Mouse (Mus musculus) common myeloid progenitor, adult 5-6 weeks (primary cell): ENCODE results near the gene Cep131. TPM values are rescaled to one million over a fixed set of nuclear protein-coding genes. Genes with fewer than 3 reads are reported as not detected.

Experiments
- ATAC-seq: replicated peaks from 2 replicates; pipeline ENCODE4 v1.8.0; 2016; ENCODE audit warnings: low read depth, mild to moderate bottlenecking, moderate TSS enrichment, inconsistent platforms; ENCODE audit not compliant: poor library complexity, severe bottlenecking
- total RNA-seq: library from RNA; stranded (forward); fragments of 200-1000, 187-1606 nt; gene quantifications from 2 replicates; pipeline ENCODE4 v1.2.3, GENCODE M21; 2017

Gene Cep131
- total RNA-seq, 1 experiment from 2014 or later, result 34.0 TPM

DNA sequence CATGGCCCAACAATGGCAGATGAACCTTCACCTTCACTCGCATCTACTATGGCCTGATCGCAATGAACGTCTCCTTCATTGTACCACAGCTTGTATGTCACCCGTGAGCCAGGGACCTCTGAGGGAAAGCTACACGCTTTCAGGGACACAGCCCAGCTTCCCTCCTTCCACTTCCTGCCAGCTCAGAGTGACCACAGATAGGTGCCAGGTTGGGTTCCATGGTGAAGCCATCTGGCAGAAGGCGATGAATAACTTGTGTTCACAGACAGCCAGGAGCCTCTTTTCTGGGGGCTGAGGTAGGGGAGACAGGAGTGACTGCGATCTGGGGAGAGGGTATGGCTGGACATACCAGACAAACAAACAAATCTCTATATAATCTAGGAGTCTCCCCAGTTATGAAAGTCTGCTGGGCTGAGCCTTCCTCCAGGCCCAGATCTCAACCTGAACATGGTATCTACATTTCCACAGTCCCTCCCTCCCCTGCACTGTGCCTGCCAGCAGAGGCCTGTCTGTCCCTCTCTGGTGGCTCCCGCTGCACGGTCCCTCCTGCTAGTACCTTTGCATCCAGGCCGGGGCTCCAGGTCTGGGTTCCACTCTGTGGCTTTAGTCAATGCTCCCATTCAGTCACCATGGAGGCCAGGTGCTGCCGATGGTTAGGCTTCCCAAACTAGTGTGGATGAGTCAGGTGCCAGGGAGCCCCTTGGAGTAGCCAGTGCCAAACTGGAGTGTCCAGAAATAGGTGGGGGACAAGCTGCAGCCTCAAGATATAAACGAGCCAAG, 30.5 kb downstream of the Cep131 start:
- ATAC-seq, result no peak

DNA sequence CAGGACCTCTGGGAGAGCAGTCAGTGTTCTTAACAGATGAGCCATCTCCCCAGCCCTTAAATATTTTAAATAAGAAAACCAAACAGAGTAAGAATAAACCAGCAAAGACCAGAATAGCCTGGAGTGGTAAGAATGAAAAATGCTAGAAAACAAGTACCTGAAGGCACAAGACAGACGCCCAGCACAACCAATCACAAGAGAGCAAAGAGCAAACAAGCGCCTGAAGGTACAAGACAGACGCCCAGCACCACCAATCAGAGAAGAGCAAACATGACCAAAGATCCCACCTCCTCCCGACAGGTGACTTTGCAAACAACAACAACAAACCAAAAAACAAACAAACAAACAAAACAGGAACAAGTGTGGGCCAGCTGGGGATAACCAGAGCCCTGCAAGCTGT, 32.8 kb downstream of the Cep131 start:
- ATAC-seq, result no peak

DNA sequence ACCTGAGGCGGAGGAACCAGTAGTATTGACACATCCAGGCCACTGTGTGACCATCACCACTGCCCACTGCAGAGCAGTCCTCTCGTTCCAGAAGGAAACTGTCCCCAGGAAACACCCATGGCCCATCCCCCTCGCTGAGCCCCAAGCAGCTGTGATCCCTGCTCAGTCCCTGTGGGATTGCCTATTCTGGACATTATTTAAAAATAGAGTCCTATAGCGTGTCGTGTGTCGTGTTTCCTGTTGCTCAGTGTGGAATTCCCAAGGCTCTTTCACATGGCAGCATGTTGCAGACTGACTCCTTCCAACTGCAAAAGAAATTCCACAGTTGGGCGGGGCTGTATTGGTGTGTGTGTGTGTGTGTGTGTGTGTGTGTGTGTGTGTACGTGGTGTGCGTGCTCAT, 34.4 kb downstream of the Cep131 start:
- ATAC-seq, result no peak

DNA sequence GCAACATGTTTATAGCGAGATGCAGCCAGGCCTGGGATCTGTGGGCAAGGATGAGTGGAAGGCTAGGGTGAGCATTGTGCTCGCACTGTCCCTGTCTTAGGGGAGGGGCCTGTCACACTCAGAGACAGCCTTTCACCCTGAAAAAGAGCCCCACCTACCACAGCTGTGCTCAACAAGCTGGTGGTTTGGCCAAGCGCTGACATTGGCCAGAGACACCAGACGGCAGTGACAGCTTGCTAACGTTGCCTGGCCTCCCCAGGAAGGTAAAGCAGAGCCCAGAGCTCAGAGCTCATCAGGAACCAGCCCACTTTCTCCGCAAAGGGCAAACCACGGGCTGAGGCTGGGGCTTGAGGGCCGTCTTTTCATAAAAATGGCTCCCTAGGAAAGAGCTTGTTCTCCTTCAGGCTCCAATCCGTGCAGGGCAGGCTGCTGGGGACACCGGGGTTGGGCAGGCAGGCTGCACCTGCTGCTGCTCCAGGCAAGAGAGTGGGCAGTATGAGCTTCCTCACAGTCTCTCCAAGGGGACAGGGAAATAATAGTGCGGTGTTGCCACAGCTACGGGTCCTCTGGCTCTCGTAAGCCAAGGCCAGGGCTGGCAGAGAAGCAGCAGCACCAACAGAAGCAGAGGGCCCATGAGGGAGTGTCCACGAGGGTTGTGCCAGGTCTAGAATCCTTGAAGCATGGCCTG, 35.4 kb downstream of the Cep131 start:
- ATAC-seq, result peak; percentile 48

DNA sequence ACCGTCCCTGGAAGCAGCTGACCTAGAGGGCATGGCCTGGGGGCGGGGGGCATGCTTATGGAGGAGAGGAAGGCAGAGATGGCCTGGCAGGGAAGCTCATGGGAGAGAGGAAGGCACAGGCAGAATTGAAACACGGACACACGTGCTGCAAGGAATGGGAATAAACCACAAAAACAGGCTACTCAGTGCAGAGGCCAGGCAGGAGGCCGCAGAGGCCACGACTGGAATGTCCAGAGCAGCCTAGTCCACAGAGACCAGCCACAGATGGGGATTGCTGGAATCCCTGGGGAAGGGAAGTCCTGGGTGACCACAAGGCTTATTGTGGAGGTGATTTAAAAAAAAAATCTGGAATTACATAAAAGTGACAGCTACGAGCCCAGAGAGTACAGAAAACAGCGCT, 37.6 kb downstream of the Cep131 start:
- ATAC-seq, result no peak

DNA sequence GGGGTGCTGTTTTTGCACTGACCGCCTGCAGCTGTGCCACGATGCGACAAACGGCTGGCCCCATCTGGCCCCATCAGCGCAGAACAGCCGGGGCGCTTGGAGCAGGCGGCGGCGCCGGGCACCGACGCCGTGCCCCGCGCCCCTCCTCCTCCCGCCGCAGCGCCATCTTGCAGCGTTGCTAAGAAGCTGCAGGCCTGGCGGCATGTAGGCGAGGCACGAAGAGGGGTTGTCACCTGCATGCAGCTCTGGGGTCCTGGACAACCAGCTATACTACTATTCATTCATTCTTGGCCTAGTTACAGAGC, 38.4 kb downstream of the Cep131 start:
- ATAC-seq, result peak; percentile 40

DNA sequence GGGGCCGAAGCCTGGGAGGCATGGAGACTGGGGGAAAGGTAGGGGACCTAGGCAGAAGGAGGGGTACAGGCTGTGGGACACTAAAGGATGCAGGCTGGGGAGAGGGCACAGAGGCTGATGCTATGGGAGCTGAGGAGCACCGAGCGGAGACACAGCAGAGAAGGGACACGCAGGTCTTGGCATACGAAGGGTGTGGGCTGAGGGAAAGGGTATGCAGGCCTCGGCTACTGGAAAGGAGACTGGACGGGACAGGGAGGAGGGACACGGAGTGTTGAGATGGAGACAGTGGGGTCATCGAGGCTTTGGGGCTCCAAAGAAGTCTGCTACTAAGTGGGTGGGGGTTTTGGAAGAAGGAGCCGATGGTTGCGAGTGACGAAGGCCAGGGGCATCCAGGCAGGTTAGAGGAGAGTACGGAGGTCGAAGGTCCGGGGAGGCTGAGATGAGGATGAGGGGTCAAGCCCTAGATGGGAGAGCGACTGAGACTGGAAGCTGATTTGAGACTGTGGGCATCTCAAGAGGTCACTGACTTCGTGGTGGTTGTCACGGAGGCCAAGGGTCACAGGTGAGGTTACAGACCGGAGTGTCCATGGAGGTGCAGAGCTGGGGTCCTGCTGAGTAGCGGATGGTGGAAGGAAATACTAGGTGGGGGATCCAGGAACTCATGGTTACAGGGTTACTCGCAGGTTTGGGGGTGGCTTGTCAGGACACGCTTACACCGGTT, 38.9 kb downstream of the Cep131 start:
- ATAC-seq, result 0 out of 2 replicates have a peak, but pooled peaks have one; percentile 3

DNA sequence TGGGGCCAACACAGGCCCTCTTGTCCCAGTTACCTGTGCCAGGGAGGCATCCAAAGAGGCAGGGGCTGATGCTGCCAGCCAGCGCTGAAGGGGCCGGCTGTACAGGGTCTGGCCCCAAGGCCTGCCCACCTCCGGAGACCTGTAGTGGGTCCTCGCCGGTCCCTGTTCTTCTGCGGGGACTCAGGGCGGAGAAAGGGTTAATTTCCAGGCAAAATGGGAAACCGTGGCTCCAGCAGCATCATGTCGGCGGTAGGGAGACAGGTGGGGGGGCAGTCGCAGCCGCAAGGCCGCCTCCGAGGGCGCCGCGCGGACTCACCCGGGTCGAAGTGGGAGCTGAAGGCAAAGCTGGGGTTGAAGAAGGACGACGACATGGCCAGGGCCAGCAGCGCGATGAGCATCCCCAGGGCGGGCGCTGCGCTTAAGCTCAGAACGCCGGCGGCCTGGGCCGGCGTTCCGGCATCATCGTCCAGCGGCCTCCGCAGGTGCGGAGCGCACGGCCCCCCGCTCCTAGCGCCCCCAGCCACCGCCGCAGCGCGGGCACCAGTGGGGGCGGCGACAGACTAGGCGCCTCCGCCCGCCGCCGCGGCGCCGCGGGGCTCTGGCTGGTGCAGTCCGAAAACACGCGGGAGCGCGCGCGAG, 40.0 kb downstream of the Cep131 start, which contains the start of gene Aatk:
Gene Aatk, minus strand, starts transcription at position 615 of the 639 bp plus-strand sequence.
- ATAC-seq, result no peak

DNA sequence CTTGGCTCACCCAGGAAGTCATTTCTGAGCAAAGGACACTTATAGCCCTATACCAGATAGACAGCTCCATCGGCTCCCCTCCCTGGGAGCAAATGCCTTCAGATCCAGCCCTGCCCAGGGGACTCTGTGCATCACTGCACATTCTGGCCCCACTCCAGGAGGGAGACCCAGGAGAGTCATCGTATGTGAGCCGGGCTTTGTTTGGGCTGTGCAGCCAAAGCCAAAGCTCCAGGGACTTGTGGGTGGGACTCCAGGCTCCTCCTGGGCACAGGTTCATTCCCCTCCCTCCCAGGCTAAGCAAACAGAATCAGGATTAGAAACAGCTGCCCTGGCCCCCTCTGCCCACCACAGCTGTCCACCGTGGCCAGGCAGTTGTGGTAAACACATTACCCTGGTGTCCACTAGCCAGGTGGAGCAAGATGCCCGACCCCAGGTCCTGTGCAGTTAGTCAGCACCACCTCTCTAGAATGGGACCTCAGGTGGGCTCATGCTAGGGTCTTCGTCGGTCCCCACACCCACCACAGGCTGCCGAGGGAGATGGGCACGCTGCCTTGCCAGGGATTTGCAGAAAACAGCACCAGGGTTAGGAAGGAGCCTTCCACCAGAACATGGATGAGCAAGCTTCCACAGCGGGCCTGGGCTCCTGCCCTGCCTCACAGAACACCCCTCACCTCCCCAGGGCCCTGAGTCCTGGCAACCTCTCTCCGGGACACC, 40.6 kb downstream of the Cep131 start:
- no peak for ATAC-seq

DNA sequence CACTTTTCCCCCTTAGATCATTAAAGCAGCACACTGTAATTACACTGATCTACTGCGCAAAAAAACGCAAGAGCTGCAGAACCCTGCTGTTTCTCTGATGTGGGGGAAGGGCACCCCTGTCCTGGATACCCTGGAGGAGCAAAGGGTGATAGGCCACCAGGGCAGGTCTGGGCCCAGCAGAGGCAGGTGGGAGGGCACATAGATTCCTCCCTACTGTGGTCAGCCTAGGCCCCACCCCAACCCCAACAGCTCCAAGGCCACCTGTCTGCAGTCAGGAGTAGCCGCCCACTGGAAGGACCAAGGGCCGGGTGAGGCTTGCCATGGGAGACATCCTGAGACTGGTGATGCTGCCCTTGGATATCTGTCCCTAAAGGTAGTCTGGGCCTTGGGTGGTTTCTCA, 41.3 kb downstream of the Cep131 start:
- ATAC-seq, result no peak

DNA sequence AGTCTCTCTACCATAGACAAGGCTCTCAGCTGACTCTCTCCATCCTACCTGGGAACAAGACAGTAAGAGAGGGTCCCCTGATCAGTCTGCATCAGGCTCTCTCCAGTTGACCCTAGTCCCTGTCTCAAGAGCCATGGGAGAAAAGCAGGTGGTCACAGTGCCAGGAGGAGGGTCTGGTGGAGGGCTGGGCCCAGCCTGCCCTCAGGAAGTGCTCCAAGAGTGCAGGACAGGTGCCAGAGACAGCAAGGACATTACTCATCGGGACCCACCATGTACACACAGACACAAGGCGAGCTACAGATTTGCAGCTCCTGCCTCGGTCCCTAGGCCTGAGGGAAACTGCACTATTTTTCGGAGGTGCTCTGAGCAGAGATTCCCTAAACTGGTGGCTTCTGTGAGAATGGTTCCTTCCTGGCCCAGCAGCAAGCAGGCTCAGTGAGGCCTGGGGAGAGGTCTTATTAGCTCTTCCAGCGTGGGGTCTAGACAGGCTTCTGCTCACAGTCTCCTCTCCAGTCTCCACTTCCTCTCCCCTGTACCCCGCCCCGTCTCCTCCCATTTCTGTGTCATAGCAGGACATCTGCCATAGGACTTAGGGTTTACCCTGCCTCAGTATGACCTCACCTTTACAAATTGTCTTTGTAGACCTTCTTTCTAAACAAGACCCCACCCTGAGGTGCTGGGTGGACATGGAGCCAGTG, 44.3 kb downstream of the Cep131 start:
- ATAC-seq, result no peak

DNA sequence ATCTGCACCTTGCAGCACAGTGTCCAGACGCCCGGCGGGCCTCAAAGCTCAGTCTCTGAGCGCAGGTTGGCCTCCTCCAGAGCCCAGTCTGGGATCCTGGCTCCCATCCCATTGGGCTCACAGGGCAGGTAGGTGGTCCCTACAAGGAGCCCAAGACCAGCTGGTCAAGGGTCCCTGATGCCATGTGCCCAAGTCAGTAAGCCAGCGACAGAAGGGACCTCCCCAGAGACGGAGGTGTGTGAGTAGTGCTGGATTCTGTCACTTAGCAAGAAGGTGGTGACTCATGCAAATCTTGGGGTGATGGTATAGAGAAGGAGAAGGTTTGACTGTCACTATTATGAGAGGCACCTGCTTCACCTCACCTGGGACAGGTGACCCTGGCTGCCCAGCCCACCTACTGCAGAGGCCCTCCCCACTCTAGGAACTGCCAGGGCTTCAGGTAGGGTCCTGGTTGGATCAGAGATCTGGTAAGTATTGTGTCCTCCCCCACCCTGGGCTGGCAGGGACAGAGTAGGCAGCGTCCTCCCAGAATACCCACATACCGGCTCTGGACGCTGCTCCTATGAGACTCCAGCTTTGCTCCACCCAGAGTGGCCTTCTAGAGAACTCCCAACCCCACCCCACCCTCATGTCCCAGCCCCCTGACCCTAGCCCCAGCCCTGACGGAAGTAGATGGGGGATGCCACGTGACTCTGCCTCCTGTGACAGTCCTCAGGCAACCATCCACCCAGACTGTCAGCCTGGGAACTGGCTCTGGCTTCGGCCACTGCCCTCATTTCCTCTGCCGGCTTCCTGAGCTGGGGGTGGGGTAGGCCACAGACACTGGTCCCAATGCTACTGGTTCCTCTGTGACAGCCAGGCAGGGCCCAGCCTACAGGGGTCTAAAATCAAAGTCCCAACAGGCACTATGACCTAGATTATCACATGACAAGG, 45.2 kb downstream of the Cep131 start:
- peak; percentile 53 for ATAC-seq

DNA sequence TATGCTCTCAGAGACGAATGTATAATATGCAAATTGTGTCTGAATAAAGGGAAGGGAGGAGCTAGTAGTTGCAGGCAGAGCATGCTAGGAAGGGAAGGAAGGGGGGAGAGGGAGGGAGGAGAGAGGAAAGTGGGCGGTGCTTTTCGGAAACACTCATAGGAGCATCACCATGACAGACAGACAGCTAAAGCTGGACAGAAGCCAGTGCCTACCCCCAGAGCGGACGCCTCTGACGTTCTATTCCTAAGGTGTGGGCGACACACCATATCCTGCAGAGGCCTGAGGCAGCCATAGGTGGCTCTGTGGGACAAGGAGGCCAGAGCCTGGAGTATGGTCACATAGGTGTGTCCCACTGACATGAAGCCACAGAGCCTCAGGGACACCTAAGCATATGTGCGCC, 46.2 kb downstream of the Cep131 start:
- peak; percentile 67 for ATAC-seq

DNA sequence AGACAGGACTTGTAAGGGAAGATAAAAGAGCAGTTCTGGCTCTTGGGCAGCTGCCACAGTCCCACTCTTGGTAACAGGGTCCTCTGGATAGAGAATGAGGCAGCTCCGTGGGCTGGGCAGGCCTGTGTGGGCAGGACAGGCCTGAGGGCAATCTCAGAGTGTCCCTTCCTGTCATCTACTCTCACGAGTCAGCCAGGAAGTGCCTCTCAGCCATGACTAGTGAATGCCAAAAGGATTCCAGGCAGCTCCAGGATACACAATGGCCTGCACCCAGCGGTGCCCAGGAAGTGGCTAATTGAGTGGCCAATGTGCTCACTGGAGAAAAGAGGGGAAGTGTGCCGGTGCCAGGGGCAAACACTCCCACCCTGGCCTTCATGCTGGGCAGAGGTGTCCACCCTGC, 47.0 kb downstream of the Cep131 start:
- no peak for ATAC-seq

DNA sequence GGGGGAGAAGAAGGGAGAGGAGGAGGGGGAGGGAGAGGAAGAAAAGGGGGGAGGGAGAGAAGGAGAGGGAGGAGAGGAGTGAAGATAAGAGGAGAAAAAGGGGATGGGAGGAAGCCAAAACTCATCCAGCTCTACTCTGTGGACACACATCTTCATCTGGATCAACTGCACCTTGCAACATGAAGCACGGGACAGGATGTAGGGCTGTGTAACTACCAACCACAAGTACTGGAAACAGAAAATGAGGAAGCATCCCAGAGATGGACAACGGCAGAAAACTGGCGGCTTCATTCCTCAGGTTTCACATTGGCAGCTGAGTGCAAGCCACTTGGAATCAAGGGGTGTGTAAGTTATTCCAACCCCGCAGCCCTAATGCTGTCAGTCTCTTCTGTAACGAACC, 51.9 kb downstream of the Cep131 start:
- ATAC-seq, result peak; percentile 81

DNA sequence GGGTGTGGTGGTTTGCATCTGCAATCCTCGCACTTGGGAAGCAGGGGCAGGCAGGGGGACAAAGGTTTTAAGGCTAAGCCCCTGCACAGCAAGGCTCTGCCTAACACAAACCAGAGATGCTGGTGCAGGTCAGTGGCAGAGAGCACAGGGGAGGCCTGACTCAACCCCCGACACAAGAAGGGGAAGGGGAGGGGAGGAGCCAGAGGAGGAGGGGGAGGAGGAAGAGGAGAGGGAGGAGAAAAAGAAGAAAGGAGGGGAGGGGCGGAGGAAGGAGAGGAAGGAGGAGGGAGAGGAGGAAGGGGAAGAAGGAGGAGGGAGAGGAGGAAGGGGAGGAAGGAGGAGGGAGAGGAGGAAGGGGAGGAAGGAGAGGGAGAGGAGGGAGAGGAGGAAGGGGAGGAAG, 52.3 kb downstream of the Cep131 start:
- ATAC-seq, result no peak

DNA sequence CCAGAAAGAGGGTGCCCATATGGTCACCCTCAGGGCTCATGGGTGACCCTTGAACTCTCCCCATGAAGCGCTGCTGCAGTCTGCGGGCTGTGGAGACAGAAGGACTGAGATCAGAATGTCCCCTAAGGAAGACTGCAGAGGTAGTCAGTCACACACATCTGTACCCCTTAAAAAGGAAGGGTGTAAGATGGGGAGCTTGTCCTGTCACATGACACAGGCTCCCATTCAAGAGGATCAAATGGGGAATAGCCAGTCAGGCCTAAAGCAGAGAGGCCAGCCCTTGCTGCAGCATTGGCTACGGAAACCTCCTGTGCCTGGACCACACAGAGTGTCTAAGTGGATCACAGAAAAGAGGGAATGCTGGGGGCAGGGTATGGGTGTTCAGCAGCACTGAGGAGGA, 53.2 kb downstream of the Cep131 start:
- ATAC-seq, result no peak

DNA sequence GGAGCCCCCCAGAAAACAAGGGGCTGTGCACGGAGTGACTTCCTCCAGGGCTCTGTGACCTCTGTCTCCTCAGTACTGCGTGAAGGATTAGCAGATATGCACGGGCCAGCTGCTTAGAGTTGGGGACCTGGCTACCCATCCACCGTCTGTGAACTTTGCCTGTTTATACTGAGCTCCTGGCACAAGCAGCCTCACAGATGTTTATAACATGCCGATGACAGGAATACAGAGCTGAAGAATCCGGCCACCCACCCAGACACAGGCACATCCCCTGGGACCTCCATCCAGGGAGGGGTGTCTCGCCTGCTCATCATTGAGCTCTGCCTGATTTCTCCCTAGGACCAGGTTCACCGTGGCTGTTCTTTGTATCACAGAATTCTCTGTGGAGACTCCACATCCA, 54.6 kb downstream of the Cep131 start:
- ATAC-seq, result no peak
